Mouse (Mus musculus) neural tube, embryonic 15.5 days (tissue): ENCODE data around the gene Prph2. TPM values are rescaled to one million over a fixed set of nuclear protein-coding genes. Genes with fewer than 3 reads are reported as not detected.

Experiments
- ATAC-seq: fragments of 200-750 bp; cut with Nextera tagmentation; 2 replicates; pipeline ENCODE4 v1.8.0; 2017; ENCODE audit warnings: mild to moderate bottlenecking, moderate TSS enrichment, moderate library complexity; ENCODE audit not compliant: low FRiP score
- H3K27ac ChIP-seq: fragments of 300-500 bp; sonication (generic); replicated peaks from 2 replicates; pipeline ENCODE4 v1.5.1; 2015; ENCODE audit warnings: mild to moderate bottlenecking, inconsistent platforms
- H3K27me3 ChIP-seq: fragments of 300-500 bp; sonication (generic); replicated peaks from 2 replicates; pipeline ENCODE4 v1.6.1; 2015; ENCODE audit warnings: inconsistent platforms
- H3K36me3 ChIP-seq: fragments of 300-500 bp; sonication (generic); 2 replicates; pipeline ENCODE4 v1.6.1; 2015; ENCODE audit warnings: inconsistent platforms
- H3K4me1 ChIP-seq: fragments of 300-500 bp; sonication (generic); 2 replicates; pipeline ENCODE4 v1.6.1; 2015; ENCODE audit warnings: inconsistent platforms
- H3K4me2 ChIP-seq: fragments of 300-500 bp; sonication (generic); 2 replicates; pipeline ENCODE4 v1.6.1; 2015; ENCODE audit warnings: inconsistent platforms, mild to moderate bottlenecking, moderate library complexity
- H3K4me3 ChIP-seq: fragments of 300-500 bp; sonication (generic); replicated peaks from 2 replicates; pipeline ENCODE4 v1.5.1; 2015; ENCODE audit warnings: mild to moderate bottlenecking, inconsistent platforms
- H3K9ac ChIP-seq: fragments of 300-500 bp; sonication (generic); replicated peaks from 2 replicates; pipeline ENCODE4 v1.6.1; 2015; ENCODE audit warnings: mild to moderate bottlenecking, inconsistent platforms
- H3K9me3 ChIP-seq: fragments of 300-500 bp; sonication (generic); replicated peaks from 2 replicates; pipeline ENCODE4 v1.6.1; 2016; ENCODE audit warnings: inconsistent platforms
- WGBS: fragments of 180-500 bp; shearing (Covaris S2); methylation state at CpG from one replicate; pipeline ENCODE4 v1.1.7; 2015; ENCODE audit warnings: mixed read lengths; 5-methylcytosine and 5-hydroxymethylcytosine counted together
- polyA plus RNA-seq: library from polyadenylated mRNA; unstranded; fragments of >200 nt; fragmentation: Nextera tagmentation; extraction: Ambion mirVana; gene quantifications from 2 replicates; pipeline ENCODE4 v1.2.1, GENCODE M21; 2015

The Prph2 gene
- not detected in 2 replicates for polyA plus RNA-seq

DNA sequence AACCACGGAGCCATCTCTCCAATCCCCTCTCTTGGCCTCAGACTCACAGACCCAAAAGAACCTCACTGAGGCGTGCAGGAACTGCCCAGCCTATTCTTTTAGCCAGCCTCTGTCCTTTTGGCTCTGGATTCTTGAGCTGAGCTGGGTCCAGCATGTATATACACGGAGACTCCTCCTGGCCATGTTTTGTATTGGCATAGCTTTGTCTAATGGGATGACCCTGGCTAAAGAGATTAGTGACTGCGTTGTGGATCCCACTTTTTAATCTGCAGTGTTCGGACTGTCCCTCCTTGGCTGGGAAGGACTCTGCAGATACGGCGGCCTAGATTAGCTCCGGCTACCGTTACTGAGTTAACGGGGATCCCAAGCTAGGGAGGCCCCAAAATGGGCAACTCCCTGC, at the start of gene Prph2:
TSS of gene Prph2 (plus strand) at position 274 of the 400 bp plus-strand sequence.
- 94% methylated on average over 10 of the region's 10 CpGs for WGBS
- no peaks in the 10 kb centered on the region for H3K36me3 ChIP-seq
- H3K27me3 ChIP-seq: 0 out of 2 replicates have a peak, but pooled peaks cover 2% of the 10 kb centered on the region
- H3K9me3 ChIP-seq: no peaks in the 10 kb centered on the region
- H3K4me1 ChIP-seq: no peaks in the 10 kb centered on the region
- no peak within 1 kb of the TSS for H3K4me3 ChIP-seq
- ATAC-seq: no peak
- no peak within 1 kb of the TSS for H3K9ac ChIP-seq
- H3K27ac ChIP-seq: no peak within 1 kb of the TSS
- H3K4me2 ChIP-seq: no peak within 1 kb of the TSS

GRCm38 (mm10) chr17:46864566-46865195, 45.6 kb upstream of the Prph2 start:
- no peak for ATAC-seq
- Histone ChIP-seq H3K9me3 (no peaks in the 10 kb centered on the region), H3K4me2 (no peak overlapping the region), H3K9ac (no peak overlapping the region), H3K4me3 (no peak overlapping the region), H3K27me3 (no peaks in the 10 kb centered on the region), H3K4me1 (peaks cover 8% of the 10 kb centered on the region; the same call in 1 of the 2 replicates), H3K27ac (no peak overlapping the region), H3K36me3 (no peaks in the 10 kb centered on the region)
- WGBS: 81% methylated on average over 7 of the region's 7 CpGs

DNA sequence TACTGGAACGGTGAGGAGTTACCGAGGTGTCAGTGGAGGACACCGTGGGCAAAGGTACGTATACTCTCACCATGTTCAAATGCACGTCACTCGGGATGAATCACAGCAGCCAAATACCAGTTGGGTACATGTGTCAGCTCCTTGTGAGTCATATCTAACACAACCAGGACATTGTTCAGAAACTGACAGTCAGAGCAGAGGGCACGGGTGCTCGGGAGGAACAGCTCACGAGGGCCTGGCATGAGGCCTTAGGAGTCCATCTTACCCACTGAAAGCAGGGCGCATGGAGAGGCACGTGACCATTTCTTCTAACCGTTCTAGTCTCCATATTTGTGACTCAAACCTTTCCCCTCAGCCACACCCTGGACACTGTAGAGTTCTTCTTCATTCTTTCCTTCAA, 43.4 kb upstream of the Prph2 start:
- Histone ChIP-seq H3K9ac (no peak overlapping the region), H3K27me3 (no peaks in the 10 kb centered on the region), H3K36me3 (no peaks in the 10 kb centered on the region), H3K4me2 (no peak overlapping the region), H3K9me3 (no peaks in the 10 kb centered on the region), H3K27ac (no peak overlapping the region), H3K4me1 (no peaks in the 10 kb centered on the region), H3K4me3 (no peak overlapping the region)
- 93% methylated on average over 12 of the region's 12 CpGs for WGBS
- ATAC-seq: no peak

DNA sequence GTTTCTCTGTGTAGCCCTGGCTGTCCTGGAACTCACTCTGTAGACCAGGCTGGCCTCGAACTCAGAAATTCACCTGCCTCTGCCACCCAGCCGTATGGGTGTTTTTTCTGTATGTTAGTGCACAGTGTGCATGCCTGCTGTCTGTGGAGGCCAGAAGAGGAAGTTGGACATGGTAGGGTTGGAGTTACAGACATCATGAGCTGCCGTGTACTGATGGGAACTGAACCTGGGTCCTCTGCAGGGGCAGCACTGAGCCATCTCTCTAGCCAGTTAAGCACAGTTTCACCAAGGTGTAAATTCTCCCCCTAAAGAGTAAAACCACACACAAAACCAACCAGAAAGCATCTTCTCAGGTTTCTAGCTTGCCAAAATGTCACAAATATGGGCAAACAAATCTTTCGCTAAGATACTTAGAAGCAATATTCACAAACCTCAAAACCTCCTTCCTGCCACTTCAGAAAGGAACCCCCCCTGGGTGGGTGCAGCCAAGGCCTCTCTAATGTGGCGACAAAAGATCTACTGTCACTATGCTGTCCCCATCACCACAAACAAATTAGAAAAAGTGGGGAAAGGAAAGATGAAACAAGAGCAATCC, 40.0 kb upstream of the Prph2 start:
- H3K4me1 ChIP-seq: peaks cover 4% of the 10 kb centered on the region; the same call in 1 of the 2 replicates
- H3K27ac ChIP-seq: no peak overlapping the region
- H3K9ac ChIP-seq: no peak overlapping the region
- H3K4me3 ChIP-seq: no peak overlapping the region
- WGBS: 98% methylated on average over 5 of the region's 5 CpGs
- no peaks in the 10 kb centered on the region for H3K9me3 ChIP-seq
- no peak for ATAC-seq
- H3K4me2 ChIP-seq: no peak overlapping the region
- H3K27me3 ChIP-seq: no peaks in the 10 kb centered on the region
- H3K36me3 ChIP-seq: no peaks in the 10 kb centered on the region

- no peak overlapping the region for H3K4me3 ChIP-seq
- no peak overlapping the region for H3K9ac ChIP-seq
- no peak for ATAC-seq
- H3K27ac ChIP-seq: no peak overlapping the region
- WGBS: 69% methylated on average over 1 of the region's 1 CpGs
- no peaks in the 10 kb centered on the region for H3K9me3 ChIP-seq
- H3K4me2 ChIP-seq: no peak overlapping the region
- H3K36me3 ChIP-seq: no peaks in the 10 kb centered on the region
- H3K4me1 ChIP-seq: peaks cover 4% of the 10 kb centered on the region; the same call in 1 of the 2 replicates
- H3K27me3 ChIP-seq: no peaks in the 10 kb centered on the region
Measured at GRCm38 (mm10) chr17:46870913-46871312, 39.3 kb upstream of the Prph2 start.

- no peaks in the 10 kb centered on the region for H3K27me3 ChIP-seq
- peaks cover 4% of the 10 kb centered on the region; the same call in 1 of the 2 replicates for H3K4me1 ChIP-seq
- WGBS: 80% methylated on average over 7 of the region's 7 CpGs
- H3K4me3 ChIP-seq: no peak overlapping the region
- ATAC-seq: no peak
- no peak overlapping the region for H3K4me2 ChIP-seq
- H3K36me3 ChIP-seq: no peaks in the 10 kb centered on the region
- no peak overlapping the region for H3K9ac ChIP-seq
- H3K9me3 ChIP-seq: no peaks in the 10 kb centered on the region
- H3K27ac ChIP-seq: no peak overlapping the region
Measured at GRCm38 (mm10) chr17:46872806-46873205, 37.5 kb upstream of the Prph2 start.

- Histone ChIP-seq H3K36me3 (no peaks in the 10 kb centered on the region), H3K9ac (no peak overlapping the region), H3K4me1 (peaks cover 4% of the 10 kb centered on the region; the same call in 1 of the 2 replicates), H3K27ac (no peak overlapping the region), H3K4me2 (no peak overlapping the region), H3K27me3 (no peaks in the 10 kb centered on the region), H3K4me3 (no peak overlapping the region), H3K9me3 (no peaks in the 10 kb centered on the region)
- ATAC-seq: no peak
- WGBS: 49% methylated on average over 10 of the region's 10 CpGs
Measured at GRCm38 (mm10) chr17:46874133-46874532, 36.1 kb upstream of the Prph2 start.

DNA sequence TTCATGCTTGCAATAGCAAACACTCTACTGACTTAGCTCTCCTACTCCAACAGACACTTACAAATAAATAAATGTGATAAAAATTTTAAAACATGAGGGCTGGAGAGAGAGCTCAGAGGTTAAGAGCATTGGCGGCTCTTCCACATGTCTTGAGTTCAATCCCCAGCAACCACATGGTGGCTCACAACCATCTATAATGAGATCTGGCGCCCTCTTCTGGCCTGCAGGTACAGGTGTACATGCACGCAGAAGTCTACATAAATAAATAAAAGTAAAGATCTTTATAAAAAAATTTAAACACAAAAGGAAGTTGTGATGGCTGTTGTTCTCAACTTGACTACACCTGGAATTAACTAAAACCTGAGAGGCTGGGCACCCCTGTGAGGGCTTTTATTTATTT, 34.6 kb upstream of the Prph2 start:
- H3K4me2 ChIP-seq: no peak overlapping the region
- no peak overlapping the region for H3K9ac ChIP-seq
- H3K9me3 ChIP-seq: no peaks in the 10 kb centered on the region
- H3K36me3 ChIP-seq: no peaks in the 10 kb centered on the region
- no peak overlapping the region for H3K4me3 ChIP-seq
- H3K27ac ChIP-seq: no peak overlapping the region
- no peaks in the 10 kb centered on the region for H3K27me3 ChIP-seq
- peaks cover 14% of the 10 kb centered on the region for H3K4me1 ChIP-seq
- WGBS: 78% methylated on average over 3 of the region's 3 CpGs
- ATAC-seq: no peak

DNA sequence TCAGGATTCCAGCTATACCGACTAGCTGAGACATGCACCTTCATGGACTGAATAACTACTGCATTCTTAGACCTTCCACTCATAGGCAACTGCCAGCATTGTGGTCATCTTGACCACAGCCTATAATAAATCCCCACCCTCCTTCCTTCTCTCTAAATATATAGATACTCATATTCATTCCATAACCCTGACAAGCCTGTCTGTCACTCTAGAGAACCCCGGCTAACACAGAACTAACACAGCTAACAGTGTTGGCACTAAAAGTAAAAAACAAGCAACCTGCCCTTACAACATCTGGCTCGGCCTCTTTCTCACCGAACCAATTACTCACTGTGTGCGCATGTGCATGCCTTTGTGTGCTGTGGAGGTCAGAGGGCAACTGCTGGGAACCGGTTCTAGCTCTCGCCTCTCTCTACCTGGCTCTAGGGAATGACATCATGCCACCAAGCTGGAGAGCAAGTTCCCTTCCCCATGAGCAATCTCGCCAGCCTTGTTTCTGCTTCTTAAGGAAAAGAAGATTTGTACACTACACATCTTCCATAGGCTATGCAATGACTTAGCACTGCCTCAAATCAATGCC, 33.8 kb upstream of the Prph2 start:
- no peak for ATAC-seq
- H3K4me1 ChIP-seq: peaks cover 14% of the 10 kb centered on the region
- no peak overlapping the region for H3K27ac ChIP-seq
- H3K36me3 ChIP-seq: no peaks in the 10 kb centered on the region
- no peak overlapping the region for H3K9ac ChIP-seq
- no peaks in the 10 kb centered on the region for H3K27me3 ChIP-seq
- WGBS: 69% methylated on average over 8 of the region's 8 CpGs
- H3K4me3 ChIP-seq: no peak overlapping the region
- H3K9me3 ChIP-seq: no peaks in the 10 kb centered on the region
- no peak overlapping the region for H3K4me2 ChIP-seq

GRCm38 (mm10) chr17:46877061-46877460, 33.2 kb upstream of the Prph2 start:
- H3K9me3 ChIP-seq: no peaks in the 10 kb centered on the region
- H3K4me2 ChIP-seq: no peak overlapping the region
- ATAC-seq: no peak
- no peak overlapping the region for H3K27ac ChIP-seq
- no peak overlapping the region for H3K9ac ChIP-seq
- H3K4me1 ChIP-seq: peaks cover 14% of the 10 kb centered on the region
- H3K27me3 ChIP-seq: no peaks in the 10 kb centered on the region
- 71% methylated on average over 5 of the region's 5 CpGs for WGBS
- H3K36me3 ChIP-seq: no peaks in the 10 kb centered on the region
- no peak overlapping the region for H3K4me3 ChIP-seq

DNA sequence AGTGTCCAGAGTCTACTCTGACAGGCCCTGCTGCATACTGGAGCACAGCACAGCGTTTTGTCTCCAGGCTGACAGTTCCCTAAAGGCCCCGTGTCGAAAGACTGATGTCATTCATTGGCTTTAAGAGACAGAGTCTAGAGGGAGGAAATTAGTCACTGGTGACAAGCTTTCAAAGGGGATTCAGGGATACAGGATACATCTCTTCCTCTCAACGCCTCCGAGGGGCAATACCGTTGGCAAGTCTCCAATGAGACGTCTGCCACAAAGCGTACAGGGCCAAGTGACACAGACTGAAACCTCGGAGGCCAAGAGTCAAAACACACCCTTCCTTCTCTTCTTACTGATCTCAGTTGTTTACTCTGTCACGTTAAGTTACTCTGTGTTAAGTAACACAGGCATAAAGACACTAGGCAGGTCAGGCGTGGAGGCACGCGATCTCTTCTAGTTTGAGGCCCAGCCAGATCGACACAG, 30.4 kb upstream of the Prph2 start:
- ATAC-seq: no peak
- H3K4me2 ChIP-seq: no peak overlapping the region

GRCm38 (mm10) chr17:46880322-46880721, 29.9 kb upstream of the Prph2 start:
- Histone ChIP-seq H3K9me3 (no peaks in the 10 kb centered on the region), H3K4me2 (no peak overlapping the region), H3K27me3 (no peaks in the 10 kb centered on the region), H3K4me3 (no peak overlapping the region), H3K27ac (0 out of 2 replicates have a peak overlapping the region, but pooled peaks have one; percentile 45), H3K9ac (no peak overlapping the region), H3K4me1 (peaks cover 9% of the 10 kb centered on the region), H3K36me3 (no peaks in the 10 kb centered on the region)
- WGBS: 71% methylated on average over 2 of the region's 2 CpGs
- no peak for ATAC-seq

More for the DNA sequence above, 30.4 kb upstream of the Prph2 start:
- Histone ChIP-seq H3K36me3 (no peaks in the 10 kb centered on the region), H3K9me3 (no peaks in the 10 kb centered on the region), H3K27ac (0 out of 2 replicates have a peak overlapping the region, but pooled peaks have one; percentile 45), H3K9ac (no peak overlapping the region), H3K4me3 (no peak overlapping the region), H3K4me1 (peaks cover 9% of the 10 kb centered on the region), H3K27me3 (no peaks in the 10 kb centered on the region)
- WGBS: 39% methylated on average over 14 of the region's 14 CpGs
